Mouse (Mus musculus) spleen, adult 10 weeks (tissue): ENCODE measurements around the gene Hsf2. TPM values are rescaled to one million over a fixed set of nuclear protein-coding genes. Genes with fewer than 3 reads are reported as not detected.

Experiments used
- polyA plus RNA-seq: library from polyadenylated mRNA; stranded (reverse); fragments of 350-450 nt; fragmentation: Illumina TruSeq; extraction: RNeasy Lipid Tissue Mini Kit (QIAGEN cat#74804); gene quantifications from one replicate; pipeline ENCODE4 v1.2.3, GENCODE M21; 2015; ENCODE audit warnings: low replicate concordance; ENCODE audit not compliant: insufficient read depth

The Hsf2 gene
- 18.4 TPM for polyA plus RNA-seq

DNA sequence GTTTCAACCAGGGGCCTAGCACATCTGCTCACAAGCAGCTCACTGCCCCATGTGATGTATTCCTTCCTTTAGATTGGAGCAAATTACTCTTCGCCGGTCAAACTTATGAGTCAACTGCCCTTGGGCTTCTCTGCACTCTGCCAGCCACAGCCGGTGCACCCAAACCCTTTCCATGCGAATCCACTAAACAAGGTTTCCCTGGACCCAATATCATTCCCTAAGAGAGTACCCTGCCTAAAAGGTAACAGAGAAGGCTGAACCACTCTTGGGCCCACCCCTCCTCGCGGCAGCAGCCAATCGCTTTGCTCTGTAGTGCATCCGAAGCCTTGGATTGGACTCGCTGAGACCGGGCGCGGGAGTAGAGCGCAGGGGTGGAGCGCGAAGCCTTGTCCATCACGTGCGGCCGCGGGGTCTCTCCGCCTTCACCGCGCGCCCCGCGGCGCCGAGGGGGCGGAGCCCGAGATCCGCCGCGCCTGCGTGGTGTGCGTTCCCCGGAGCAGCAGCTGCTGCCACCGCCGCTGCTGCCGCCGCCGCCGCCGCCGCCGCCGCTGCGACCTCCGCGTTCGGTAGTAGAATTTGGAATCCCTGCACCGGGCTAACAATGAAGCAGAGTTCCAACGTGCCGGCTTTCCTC lies at the start of gene Hsf2:
Gene Hsf2 (plus strand): TSS at position 478 of the 634 bp plus-strand sequence.

DNA sequence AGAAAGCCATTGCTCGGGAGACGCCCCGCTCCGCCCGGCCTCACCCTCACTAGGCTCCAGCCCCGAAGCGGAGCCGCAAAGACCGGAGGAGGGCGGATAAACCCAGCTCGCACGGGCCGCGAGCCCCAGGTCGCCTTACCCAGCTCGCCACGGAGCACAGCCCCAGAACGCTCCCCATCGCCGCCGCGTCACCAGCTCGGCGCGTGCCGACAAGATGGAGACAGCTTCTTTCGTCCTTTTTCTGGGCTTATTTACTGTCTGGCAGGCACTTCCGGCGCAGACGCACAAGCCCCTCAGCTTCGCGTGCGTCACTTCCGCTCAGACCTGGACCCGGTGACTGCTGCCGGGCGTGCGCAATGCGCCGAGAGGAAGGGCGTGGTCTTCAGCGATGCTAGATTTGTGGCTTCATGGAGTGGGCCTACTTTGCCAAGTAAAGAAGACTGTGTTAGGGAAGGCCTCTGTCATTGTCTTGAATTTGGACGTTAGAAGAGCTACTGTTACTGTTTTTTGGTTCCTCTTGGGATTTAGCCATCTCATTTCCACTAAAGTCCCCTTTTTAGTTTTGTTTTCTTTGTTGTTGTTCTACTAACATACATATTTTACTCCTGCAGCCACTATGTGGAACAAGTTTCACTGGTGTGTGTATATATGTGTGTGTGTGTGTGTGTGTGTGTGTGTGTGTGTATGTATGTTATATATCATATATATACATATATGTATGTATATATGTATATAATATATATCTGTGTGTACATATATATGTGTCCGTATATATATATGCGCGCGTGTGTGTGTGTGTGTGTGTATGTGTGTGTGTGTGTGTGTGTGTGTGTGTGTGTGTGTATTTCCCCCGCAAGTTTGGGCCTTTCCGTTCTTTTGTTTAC lies 46.3 kb downstream of the Hsf2 start, which contains the start of gene Serinc1:
Gene Serinc1 (minus strand): TSS at position 313 of the 884 bp plus-strand sequence.

Other genes starting within 250 kb of the Hsf2 start
- 172 TPM for gene Serinc1, start 46.1 kb downstream of the Hsf2 start, polyA plus RNA-seq
- gene Pkib, start 145.6 kb downstream of the Hsf2 start, polyA plus RNA-seq: 56.1 TPM